Mouse (Mus musculus) forebrain, embryonic 16.5 days (tissue): ENCODE measurements around the gene Pafah2. TPM values are rescaled to one million over a fixed set of nuclear protein-coding genes. Genes with fewer than 3 reads are reported as not detected.

Source experiments
- ATAC-seq: fragments of 200-750 bp; cut with Nextera tagmentation; 2 replicates; pipeline ENCODE4 v1.8.0; 2017; ENCODE audit warnings: mild to moderate bottlenecking, moderate library complexity
- H3K27ac ChIP-seq: fragments of 300-500 bp; sonication (generic); 2 replicates; pipeline ENCODE4 v1.5.1; 2014; ENCODE audit warnings: low read length, control low read depth
- H3K27me3 ChIP-seq: fragments of 300-500 bp; sonication (generic); replicated peaks from 2 replicates; pipeline ENCODE4 v1.6.1; 2014; ENCODE audit warnings: low read length; ENCODE audit not compliant: control insufficient read depth, insufficient read depth
- H3K36me3 ChIP-seq: fragments of 300-500 bp; sonication (generic); 2 replicates; pipeline ENCODE4 v1.6.1; 2014; ENCODE audit not compliant: control insufficient read depth, insufficient read depth
- H3K4me1 ChIP-seq: fragments of 300-500 bp; sonication (generic); replicated peaks from 2 replicates; pipeline ENCODE4 v1.6.1; 2014; ENCODE audit warnings: low read length; ENCODE audit not compliant: control insufficient read depth, insufficient read depth
- H3K4me2 ChIP-seq: fragments of 300-500 bp; sonication (generic); 2 replicates; pipeline ENCODE4 v1.6.1; 2014; ENCODE audit warnings: mild to moderate bottlenecking, low read length, control low read depth
- H3K4me3 ChIP-seq: fragments of 300-500 bp; sonication (generic); replicated peaks from 2 replicates; pipeline ENCODE4 v1.5.1; 2014; ENCODE audit warnings: mild to moderate bottlenecking, low read length, control low read depth
- H3K9ac ChIP-seq: fragments of 300-500 bp; sonication (generic); replicated peaks from 2 replicates; pipeline ENCODE4 v1.6.1; 2014; ENCODE audit warnings: low read depth, low read length, control low read depth
- H3K9me3 ChIP-seq: fragments of 300-500 bp; sonication (generic); 2 replicates; pipeline ENCODE4 v1.6.1; 2016; ENCODE audit warnings: low read length; ENCODE audit not compliant: control insufficient read depth
- WGBS: fragments of 180-500 bp; shearing (Covaris S2); extraction: QIAGEN DNeasy Blood & Tissue Kit; methylation state at CpG from one replicate; pipeline ENCODE4 v1.1.7; 2014; 5-methylcytosine and 5-hydroxymethylcytosine counted together
- microRNA-seq: library from miRNA; unstranded; fragments of <30 nt; microRNA quantifications from one replicate; pipeline ENCODE4, GENCODE M21; 2017
- polyA plus RNA-seq: library from polyadenylated mRNA; unstranded; fragments of >200 nt; fragmentation: Nextera tagmentation; extraction: Ambion mirVana; gene quantifications from 2 replicates; pipeline ENCODE4 v1.2.1, GENCODE M21; 2015

Pafah2 gene
- polyA plus RNA-seq, 1 experiment from 2014 or later, result 9.3 TPM

DNA sequence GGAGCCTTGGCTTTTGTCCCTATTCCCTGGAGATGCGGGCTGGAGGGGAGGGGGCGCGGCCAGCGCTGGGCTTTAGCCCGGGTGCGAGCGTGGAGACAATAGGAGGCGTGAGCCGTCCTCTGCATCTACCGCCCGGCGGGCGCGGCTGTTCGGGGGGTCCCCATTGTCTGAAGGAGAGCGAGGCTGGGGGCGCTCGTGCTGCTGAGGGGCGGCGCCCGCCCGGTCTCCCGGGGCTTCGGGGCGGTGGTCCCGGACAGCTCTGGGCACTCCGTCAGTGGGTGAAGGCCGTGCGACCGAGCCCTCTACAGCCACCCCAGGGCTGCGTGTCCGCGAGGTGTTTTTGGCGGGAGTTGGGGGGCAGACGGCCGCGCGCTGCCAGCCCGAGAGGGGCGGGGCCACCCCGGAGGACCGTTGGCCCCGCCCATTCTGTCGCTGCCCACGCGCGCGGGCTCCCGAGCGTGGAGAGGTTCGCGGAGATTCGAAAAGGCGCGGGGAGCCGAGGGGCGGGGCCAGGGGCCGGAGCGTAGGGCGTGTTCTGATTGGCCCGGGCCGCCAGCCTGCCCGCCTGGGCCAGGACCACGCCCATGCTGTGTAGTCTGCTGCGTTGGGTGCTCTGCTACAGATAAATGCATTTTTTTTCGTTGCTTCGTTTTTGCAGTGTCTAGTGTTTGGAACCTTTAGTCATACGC lies 72.6 kb downstream of the Pafah2 start:
- H3K27me3 ChIP-seq, result no peaks in the 10 kb centered on the region
- peaks cover 23% of the 10 kb centered on the region for H3K36me3 ChIP-seq
- H3K4me1 ChIP-seq, result peaks cover 43% of the 10 kb centered on the region
- 0% methylated on average over 46 of the region's 68 CpGs for WGBS
- H3K4me3 ChIP-seq, result peak overlapping the region; percentile 98
- peak overlapping the region; percentile 100 for H3K27ac ChIP-seq
- peak; percentile 81 for ATAC-seq
- no peaks in the 10 kb centered on the region for H3K9me3 ChIP-seq
- H3K4me2 ChIP-seq, result peak overlapping the region; percentile 89
- peak overlapping the region; percentile 100 for H3K9ac ChIP-seq

DNA sequence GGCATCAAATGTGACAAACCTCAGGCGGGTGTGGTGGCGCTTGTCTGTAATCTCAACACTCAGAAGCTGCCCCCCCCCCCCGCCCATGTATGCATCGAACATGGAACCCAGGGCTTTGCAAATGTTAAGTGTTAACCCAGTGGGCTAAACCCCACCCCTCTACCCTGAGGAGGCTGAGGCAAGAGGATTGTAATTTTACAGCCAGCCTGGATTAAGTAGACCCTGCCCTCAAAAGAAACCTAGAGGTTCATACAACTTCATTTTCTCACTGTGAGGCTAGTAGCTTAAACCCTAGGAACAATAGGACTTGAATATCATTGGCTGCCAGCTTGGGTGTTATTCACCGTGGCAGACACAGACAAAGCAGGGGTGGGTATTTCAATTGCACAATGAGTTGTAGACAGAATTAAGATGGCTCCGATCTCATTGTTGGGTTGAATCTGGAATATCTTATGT lies 73.2 kb downstream of the Pafah2 start:
- no peaks in the 10 kb centered on the region for H3K27me3 ChIP-seq
- ATAC-seq, result peak; percentile 9
- H3K9me3 ChIP-seq, result no peaks in the 10 kb centered on the region
- H3K4me2 ChIP-seq, result peak overlapping the region; percentile 89
- peak overlapping the region; percentile 100 for H3K27ac ChIP-seq
- under 1% methylated on average over 6 of the region's 6 CpGs for WGBS
- peaks cover 25% of the 10 kb centered on the region for H3K36me3 ChIP-seq
- H3K4me1 ChIP-seq, result peaks cover 49% of the 10 kb centered on the region
- H3K9ac ChIP-seq, result peak overlapping the region; percentile 100
- H3K4me3 ChIP-seq, result peak overlapping the region; percentile 98

DNA sequence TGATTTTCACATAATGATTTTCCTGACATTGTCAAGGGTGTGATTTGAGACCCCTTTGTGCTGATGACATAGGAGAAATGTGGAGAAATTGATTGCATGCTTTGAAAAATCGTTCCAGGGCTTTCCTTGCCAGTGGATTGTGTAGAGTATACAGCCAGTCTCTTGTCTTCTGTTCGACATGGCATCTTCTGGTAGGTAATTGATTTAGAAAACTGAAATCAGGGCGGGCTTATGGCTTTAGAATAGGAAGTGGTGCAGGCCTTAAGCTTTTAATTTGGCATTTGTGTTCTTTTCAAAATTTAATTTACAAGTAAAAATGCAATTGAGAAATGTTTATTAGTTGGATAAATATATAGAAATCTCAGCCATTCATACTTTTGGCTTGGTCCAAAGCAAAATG lies 73.9 kb downstream of the Pafah2 start:
- 17% methylated on average over 3 of the region's 3 CpGs for WGBS
- Histone ChIP-seq H3K4me2 (peak overlapping the region; percentile 89), H3K27ac (peak overlapping the region; percentile 100), H3K4me1 (peaks cover 54% of the 10 kb centered on the region), H3K27me3 (no peaks in the 10 kb centered on the region), H3K36me3 (peaks cover 27% of the 10 kb centered on the region), H3K4me3 (peak overlapping the region; percentile 98), H3K9me3 (no peaks in the 10 kb centered on the region), H3K9ac (peak overlapping the region; percentile 100)
- ATAC-seq, result no peak

DNA sequence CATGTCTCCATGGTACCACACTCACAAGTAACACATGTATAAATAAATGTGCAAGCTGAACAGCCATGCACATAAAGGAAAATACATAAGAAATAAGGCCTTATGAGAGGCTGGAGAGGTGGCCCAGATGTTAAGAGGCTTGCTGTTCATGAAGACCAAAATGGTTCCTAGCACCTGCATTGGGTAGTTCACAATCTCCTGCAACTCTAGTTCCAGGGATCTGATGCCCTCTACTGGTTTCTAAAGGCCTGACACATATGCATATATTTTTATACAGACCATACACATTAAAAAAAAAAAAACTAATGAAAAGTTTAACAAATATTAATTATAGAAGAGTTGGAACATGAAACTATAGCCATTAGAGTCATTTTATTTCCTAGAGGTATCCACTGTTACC lies 75.3 kb downstream of the Pafah2 start:
- Histone ChIP-seq H3K36me3 (peaks cover 38% of the 10 kb centered on the region), H3K27ac (peak overlapping the region; percentile 71; the same call in 1 of the 2 replicates), H3K9me3 (no peaks in the 10 kb centered on the region), H3K4me1 (peaks cover 47% of the 10 kb centered on the region), H3K4me3 (peak overlapping the region; percentile 98), H3K9ac (peak overlapping the region; percentile 54; the same call in 1 of the 2 replicates), H3K4me2 (peak overlapping the region; percentile 89), H3K27me3 (no peaks in the 10 kb centered on the region)
- ATAC-seq, result no peak

DNA sequence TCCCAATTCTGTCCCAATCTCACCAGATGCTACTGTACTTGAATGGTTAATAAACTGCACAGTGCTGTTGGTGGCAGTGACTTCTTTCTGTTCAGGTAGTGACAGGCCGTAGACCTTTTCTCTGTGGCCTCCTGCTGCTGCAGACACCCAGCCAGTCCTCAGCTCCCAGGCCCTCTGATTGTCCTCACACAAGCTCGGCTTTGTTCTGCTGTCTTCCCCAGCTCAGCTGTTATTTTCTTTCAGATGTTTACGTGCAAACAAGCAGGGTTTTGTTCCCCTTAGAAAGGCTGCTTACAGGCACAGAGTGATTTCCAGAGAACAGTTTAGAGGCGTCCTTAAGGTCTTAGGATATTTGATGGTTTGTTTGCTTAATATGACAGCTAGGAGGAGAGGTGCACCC lies 77.6 kb downstream of the Pafah2 start:
- 32% methylated on average over 4 of the region's 4 CpGs for WGBS
- H3K4me1 ChIP-seq, result peaks cover 47% of the 10 kb centered on the region
- no peak overlapping the region for H3K9ac ChIP-seq
- 0 out of 2 replicates have a peak overlapping the region, but pooled peaks have one; percentile 2 for H3K27ac ChIP-seq
- H3K9me3 ChIP-seq, result no peaks in the 10 kb centered on the region
- no peaks in the 10 kb centered on the region for H3K27me3 ChIP-seq
- peaks cover 46% of the 10 kb centered on the region for H3K36me3 ChIP-seq
- no peak overlapping the region for H3K4me3 ChIP-seq
- H3K4me2 ChIP-seq, result no peak overlapping the region
- ATAC-seq, result no peak

DNA sequence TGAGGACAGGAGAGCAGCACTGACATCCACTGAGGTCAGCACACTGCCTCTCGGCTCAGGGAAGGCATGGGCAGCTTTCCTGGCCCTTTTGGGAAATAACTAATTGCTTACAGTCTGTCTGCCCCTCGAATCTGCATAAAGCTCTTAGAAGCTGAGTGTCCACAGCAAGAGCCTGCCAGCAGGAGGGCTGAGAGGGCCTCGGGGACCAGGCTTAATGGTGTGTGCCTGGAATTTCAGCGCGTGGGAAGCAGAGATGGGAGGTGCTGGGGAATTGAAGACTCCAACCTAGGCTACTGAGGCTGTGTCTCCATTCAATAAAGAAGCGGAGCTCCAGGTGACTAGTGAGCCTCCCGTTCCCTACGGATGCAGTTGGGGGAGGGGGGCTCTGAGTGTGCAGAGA lies 78.1 kb downstream of the Pafah2 start:
- Histone ChIP-seq H3K4me3 (no peak overlapping the region), H3K27ac (no peak overlapping the region), H3K9me3 (no peaks in the 10 kb centered on the region), H3K27me3 (no peaks in the 10 kb centered on the region), H3K9ac (no peak overlapping the region), H3K4me2 (no peak overlapping the region), H3K36me3 (peaks cover 46% of the 10 kb centered on the region), H3K4me1 (peaks cover 47% of the 10 kb centered on the region)
- no peak for ATAC-seq
- 35% methylated on average over 8 of the region's 8 CpGs for WGBS

DNA sequence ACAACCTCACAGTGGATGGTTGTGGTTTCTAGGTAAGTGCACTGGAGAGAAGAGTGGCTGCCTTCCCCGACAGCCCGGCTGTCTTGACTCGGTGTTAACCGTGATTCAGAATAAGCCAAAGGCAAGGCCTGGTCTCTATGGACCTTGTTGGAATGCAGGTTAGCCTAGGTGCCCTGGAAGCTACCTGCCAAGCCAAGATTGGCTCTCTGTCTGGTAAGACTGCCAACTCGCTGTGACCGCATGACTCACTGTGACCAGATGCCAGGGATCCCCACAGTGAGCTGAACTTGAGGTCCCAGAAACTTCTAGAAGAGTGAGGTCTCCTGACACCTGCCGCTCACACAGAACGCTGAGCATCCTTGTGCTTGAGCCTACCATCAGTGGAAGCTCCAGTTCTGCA lies 80.8 kb downstream of the Pafah2 start:
- H3K4me3 ChIP-seq, result no peak overlapping the region
- ATAC-seq, result no peak
- no peaks in the 10 kb centered on the region for H3K9me3 ChIP-seq
- H3K9ac ChIP-seq, result no peak overlapping the region
- WGBS, result 87% methylated on average over 8 of the region's 8 CpGs
- H3K27ac ChIP-seq, result peak overlapping the region; percentile 0; the same call in 1 of the 2 replicates
- H3K4me1 ChIP-seq, result peaks cover 38% of the 10 kb centered on the region
- H3K36me3 ChIP-seq, result peaks cover 36% of the 10 kb centered on the region
- H3K27me3 ChIP-seq, result no peaks in the 10 kb centered on the region
- H3K4me2 ChIP-seq, result no peak overlapping the region

Small RNAs within 50 kb of the gene (microRNA-seq; reads per million reads assigned to microRNA genes)
- gene Gm23634, result 1.0 reads per million

Other genes starting within 250 kb of the Pafah2 start
- gene Cep85, start 209.2 kb upstream of the Pafah2 start, polyA plus RNA-seq, result 20.1 and 21.5 TPM in 2 replicates
- gene Gm7534, start 193.3 kb upstream of the Pafah2 start, polyA plus RNA-seq, result not detected in 2 replicates
- gene Catsper4, start 168.9 kb upstream of the Pafah2 start, polyA plus RNA-seq, result not detected in 2 replicates
- gene Cnksr1, start 157.9 kb upstream of the Pafah2 start, polyA plus RNA-seq, result 0.21 and 0.33 TPM in 2 replicates
- 0.31 and 0.61 TPM in 2 replicates for gene E130218I03Rik, start 152.7 kb upstream of the Pafah2 start, polyA plus RNA-seq
- gene Zfp593, start 150.7 kb upstream of the Pafah2 start, polyA plus RNA-seq, result 17.1 TPM in 2 replicates
- gene Gm30191, start 149.4 kb upstream of the Pafah2 start, polyA plus RNA-seq, result not detected in 2 replicates
- gene Grrp1, start 142.2 kb upstream of the Pafah2 start, polyA plus RNA-seq, result 12.2 and 12.5 TPM in 2 replicates
- gene Pdik1l, start 108.4 kb upstream of the Pafah2 start, polyA plus RNA-seq, result 46.7 and 47.1 TPM in 2 replicates
- gene Trim63, start 81.2 kb upstream of the Pafah2 start, polyA plus RNA-seq, result 0.15 and 0.26 TPM in 2 replicates
- gene Slc30a2, start 53.1 kb upstream of the Pafah2 start, polyA plus RNA-seq, result 0.15 and 0.17 TPM in 2 replicates
- gene Extl1, start 12.5 kb upstream of the Pafah2 start, polyA plus RNA-seq, result 0.45 and 0.56 TPM in 2 replicates
- 7,901 and 8,250 TPM in 2 replicates for gene Stmn1, start 72.0 kb downstream of the Pafah2 start, polyA plus RNA-seq
- 14.4 and 14.7 TPM in 2 replicates for gene Paqr7, start 100.4 kb downstream of the Pafah2 start, polyA plus RNA-seq
- 4.2 and 4.4 TPM in 2 replicates for gene Aunip, start 114.7 kb downstream of the Pafah2 start, polyA plus RNA-seq
- 166 and 180 TPM in 2 replicates for gene Mtfr1l, start 139.1 kb downstream of the Pafah2 start, polyA plus RNA-seq
- 7.9 and 8.1 TPM in 2 replicates for gene Selenon, start 155.8 kb downstream of the Pafah2 start, polyA plus RNA-seq